Mouse (Mus musculus) natural killer cell, adult 2 months (primary cell): ENCODE measurements around the gene Mcts2.

Experiments used
- DNase-seq, 2 experiments: peaks; one replicate each; pipeline ENCODE4 v3.0.0; 2022; ENCODE audit warnings: low spot score in 2 of 2

The Mcts2 gene

GRCm38 (mm10) chr2:152725178-152725750 lies 38.4 kb downstream of the Mcts2 start:
- no peak for DNase-seq

- DNase-seq, result no peak
These were observed 39.4 kb downstream of the Mcts2 start for GRCm38 (mm10) chr2:152726213-152726612.

DNA sequence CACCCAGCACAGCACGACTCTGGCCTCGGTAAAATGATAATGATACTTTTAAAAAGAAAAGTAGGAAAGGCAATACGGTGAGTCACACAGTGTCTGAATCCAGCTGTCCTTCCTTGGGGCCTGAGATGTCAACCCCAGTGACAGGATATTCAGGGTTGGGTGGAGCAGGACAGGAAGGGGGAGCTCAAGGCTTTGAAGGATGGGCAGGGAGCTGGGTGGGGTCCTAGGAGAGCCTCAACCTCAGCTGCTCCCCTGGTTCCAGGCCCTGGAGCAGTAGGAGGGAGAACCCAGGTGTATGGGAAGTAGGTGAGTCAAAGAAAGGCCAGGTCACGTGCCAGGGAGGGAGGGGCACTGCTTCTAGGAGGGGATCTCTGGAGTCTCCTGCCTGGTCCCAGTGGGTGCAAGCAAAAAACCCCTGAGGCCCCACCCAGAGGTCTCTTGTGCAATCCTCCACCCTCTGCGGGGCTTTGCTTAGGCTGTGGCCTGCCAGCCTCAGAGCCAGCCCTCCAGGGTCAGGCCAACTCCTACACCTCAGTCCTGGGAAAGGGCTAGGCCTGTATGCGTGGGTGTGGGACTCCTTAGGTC lies 40.0 kb downstream of the Mcts2 start:
- no peak for DNase-seq

DNA sequence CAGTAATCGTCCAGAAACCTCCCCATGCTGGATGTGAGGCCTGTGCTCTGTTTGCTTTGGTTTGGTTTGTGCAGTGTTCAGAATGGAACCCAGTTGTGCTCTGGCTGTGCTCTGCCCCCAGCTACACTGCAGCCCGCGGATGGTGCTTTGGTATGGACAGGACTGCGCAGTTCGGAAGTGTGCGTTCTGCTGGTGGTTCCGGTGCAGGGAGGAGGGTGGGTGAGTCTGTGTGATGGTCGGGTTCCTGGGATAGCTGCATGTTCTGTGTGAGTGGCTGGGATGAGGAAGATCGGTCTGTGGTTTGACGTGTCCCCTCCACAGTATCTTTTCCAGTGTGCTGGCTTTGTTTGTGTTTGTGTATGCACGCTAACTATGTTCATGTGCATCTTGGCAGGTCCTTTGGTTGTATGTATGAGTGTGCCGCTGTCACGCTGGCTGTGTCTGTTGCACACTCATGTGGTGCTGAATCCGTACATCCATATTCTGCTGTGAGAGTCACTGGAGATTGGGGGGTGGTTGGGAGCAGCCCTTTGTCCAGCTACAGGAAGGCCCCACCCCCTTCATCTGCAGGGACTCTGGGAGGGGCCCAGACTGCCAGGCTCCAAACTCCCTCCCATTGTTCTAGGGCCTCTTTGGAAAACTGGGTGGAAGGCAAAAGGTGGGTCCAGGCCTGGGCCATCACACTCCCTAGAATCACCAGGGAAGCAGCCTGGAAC lies 41.1 kb downstream of the Mcts2 start:
- DNase-seq, result no peak

GRCm38 (mm10) chr2:152728594-152728993 lies 41.8 kb downstream of the Mcts2 start:
- no peak for DNase-seq

GRCm38 (mm10) chr2:152729013-152729635 lies 42.3 kb downstream of the Mcts2 start:
- DNase-seq, result no peak

DNA sequence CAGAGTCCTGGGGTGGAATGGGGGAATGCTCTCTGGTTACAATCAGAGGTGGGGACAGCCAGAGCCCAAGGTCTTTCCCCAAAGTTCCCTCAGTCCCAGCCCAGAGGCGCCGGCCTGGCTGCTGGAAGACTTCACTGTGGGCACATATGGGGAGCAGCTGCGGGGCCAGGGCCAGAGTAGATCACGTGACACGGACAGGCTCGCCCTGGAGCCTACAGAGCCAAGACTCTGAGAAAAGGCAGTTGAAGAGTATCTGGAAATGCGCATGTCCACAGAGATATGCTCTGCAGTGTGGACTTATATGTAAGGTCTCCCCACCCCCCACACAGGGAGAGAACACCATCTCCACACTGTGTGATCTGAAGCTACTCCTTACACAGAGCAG lies 42.8 kb downstream of the Mcts2 start:
- no peak for DNase-seq

- DNase-seq, result no peak
These were observed 46.4 kb downstream of the Mcts2 start for GRCm38 (mm10) chr2:152733201-152733600.

DNA sequence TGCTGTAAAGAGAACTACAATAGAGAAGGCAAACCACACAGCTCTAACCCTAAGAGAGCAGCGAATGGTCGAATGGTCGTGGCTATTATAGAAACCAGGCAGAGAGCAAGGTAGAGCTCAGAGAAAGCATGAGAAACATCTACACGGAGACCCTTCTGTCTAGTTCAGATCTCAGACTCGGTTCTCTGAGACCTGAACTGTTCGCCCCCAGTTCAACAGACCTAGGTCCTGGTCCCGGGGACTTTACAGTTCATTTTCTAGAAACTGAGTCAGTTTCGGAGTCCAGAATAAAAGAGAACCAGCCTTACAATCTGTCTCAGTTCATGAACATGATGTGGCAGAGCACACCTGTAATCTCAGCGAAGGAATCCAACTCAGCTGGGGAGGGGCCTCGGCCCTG lies 47.7 kb downstream of the Mcts2 start:
- no peak for DNase-seq

- peak; percentile 66 to 70 for DNase-seq
These were observed 48.1 kb downstream of the Mcts2 start for GRCm38 (mm10) chr2:152734984-152735383.

DNA sequence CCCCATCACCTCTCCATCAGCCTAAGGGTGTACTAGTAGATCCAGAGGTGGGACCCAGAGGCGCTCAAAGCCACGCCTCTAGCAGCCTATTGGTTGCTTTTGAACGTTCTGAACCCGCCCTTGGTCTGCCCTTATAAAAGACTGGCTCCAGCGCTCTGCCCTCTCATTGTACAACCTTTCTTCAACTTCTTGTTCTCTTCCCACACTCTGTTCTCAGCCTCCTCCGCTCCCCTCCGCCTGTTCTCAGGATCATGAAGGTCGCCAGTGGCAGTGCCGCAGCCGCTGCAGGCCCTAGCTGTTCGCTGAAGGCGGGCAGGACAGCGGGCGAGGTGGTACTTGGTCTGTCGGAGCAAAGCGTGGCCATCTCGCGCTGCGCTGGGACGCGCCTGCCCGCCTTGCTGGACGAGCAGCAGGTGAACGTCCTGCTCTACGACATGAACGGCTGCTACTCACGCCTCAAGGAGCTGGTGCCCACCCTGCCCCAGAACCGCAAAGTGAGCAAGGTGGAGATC lies 49.3 kb downstream of the Mcts2 start, which contains the start of gene Id1:
TSS of gene Id1 (plus strand) at position 162 of the 512 bp plus-strand sequence.
- peak; percentile 51 to 56 for DNase-seq

DNA sequence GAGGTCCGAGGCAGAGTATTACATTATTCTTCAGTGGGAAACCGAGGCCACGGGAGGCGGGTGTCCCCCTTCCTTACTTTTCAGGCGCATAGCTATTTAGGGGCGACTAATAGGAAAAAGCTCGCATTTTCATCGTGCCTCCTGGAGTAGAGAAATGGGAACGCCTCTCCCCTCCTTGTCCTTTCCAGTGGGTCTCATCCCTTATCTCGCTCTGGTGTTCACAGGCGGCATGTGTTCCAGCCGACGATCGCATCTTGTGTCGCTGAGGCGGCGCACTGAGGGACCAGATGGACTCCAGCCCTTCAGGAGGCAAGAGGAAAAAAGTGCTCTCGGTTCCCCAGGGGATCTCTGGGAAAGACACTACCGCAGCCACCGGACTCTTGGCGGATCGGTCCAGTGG lies 49.9 kb downstream of the Mcts2 start:
- no peak for DNase-seq
